In genomic region chr12:111661554-111661953, GRCm38 (mm10) we compare ENCODE assay signal across 3 mouse cellular contexts.
A peak's percentile ranks its signal among the peaks of the same experiment; 100 is the strongest.
DNase-seq lines count a peak whose midpoint lies in the region.

No protein-coding gene starts in this region.

- peak; percentile 61 for DNase-seq in ES-CJ7 (ENCODE audit: low read depth, low spot score)
- peak; percentile 88 for DNase-seq in R1 (ENCODE audit: low read depth, low spot score)
- peak; percentile 92 for DNase-seq in ZHBTc4 (ENCODE audit: low read depth, low spot score)
